Mouse (Mus musculus) Patski (cell line): ENCODE results near the gene Fam98b. TPM values are rescaled to one million over a fixed set of nuclear protein-coding genes. Genes with fewer than 3 reads are reported as not detected.

Experiments
- ATAC-seq: fragments of 100-300 bp; one replicate; pipeline ENCODE4 v1.8.0; 2021
- CTCF ChIA-PET: fragments of 350-600 bp; sonication (Branson Sonifier 250); formaldehyde crosslinking; loops from one replicate; lab custom pipeline; 2022; ENCODE audit warnings: inconsistent platforms; lab: Charles Lee
- POLR2A ChIA-PET: fragments of 350-600 bp; sonication (Branson Sonifier 250); formaldehyde crosslinking; loops from one replicate; lab custom pipeline; 2022; ENCODE audit warnings: antibody characterized with exemption, inconsistent platforms; lab: Charles Lee
- DNase-seq: peaks from one replicate; pipeline ENCODE4 v3.0.0-alpha.2; 2011; ENCODE audit warnings: low read depth, low spot score
- H3K27me3 ChIP-seq: fragments of 371-371 bp; one replicate; pipeline ENCODE4 v1.5.1; 2021
- CTCF ChIP-seq: fragments of 100-300 bp; IDR thresholded peaks from one replicate; pipeline ENCODE4 v1.5.1; 2021
- in situ Hi-C: fragments of 300-500 bp; cut with MboI; formaldehyde crosslinking; loops from 3 replicates; pipeline ENCODE4 v1.11.1; 2018; ENCODE audit warnings: low pct_unique_long_range_greater_than_20kb, mixed read lengths
- polyA plus RNA-seq: library from polyadenylated mRNA; unstranded; gene quantifications from one replicate; pipeline ENCODE4 v1.2.3, GENCODE M21; 2021

Gene Fam98b
- polyA plus RNA-seq, 1 experiment from 2014 or later = 70.7 TPM

GRCm38 (mm10) chr2:117299596-117300448 lies 50.3 kb downstream of the Fam98b start:
- no peak for DNase-seq
- no peak for TF ChIP-seq CTCF
- POLR2A ChIA-PET = no interaction called here
- CTCF ChIA-PET = no interaction called here
- no peak for ATAC-seq
- in situ Hi-C loops = no loop called here
- H3K27me3 ChIP-seq = peaks cover 3% of the 10 kb centered on the region

GRCm38 (mm10) chr2:117303391-117304350 lies 54.1 kb downstream of the Fam98b start:
- no peak for DNase-seq
- in situ Hi-C loops = no loop called here
- no peak for ATAC-seq
- H3K27me3 ChIP-seq = no peaks in the 10 kb centered on the region
- ChIA-PET CTCF (no interaction called here), POLR2A (no interaction called here)
- TF ChIP-seq CTCF = no peak

GRCm38 (mm10) chr2:117304941-117305340 lies 55.4 kb downstream of the Fam98b start:
- no peaks in the 10 kb centered on the region for H3K27me3 ChIP-seq
- no peak for ATAC-seq
- no peak for DNase-seq
- TF ChIP-seq CTCF = no peak
- ChIA-PET POLR2A (no interaction called here), CTCF (interaction anchor here (1.2 to 1.7 kb wide), 2 partner anchors 9 to 14 kb away, joined by 3 to 4 read pairs; no protein-coding TSS in a partner anchor)
- in situ Hi-C loops = no loop called here

- no peak for ATAC-seq
- in situ Hi-C loops = no loop called here
- CTCF ChIA-PET = no interaction called here
- POLR2A ChIA-PET = no interaction called here
- no peak for TF ChIP-seq CTCF
- H3K27me3 ChIP-seq = peaks cover 3% of the 10 kb centered on the region
- DNase-seq = no peak
These were observed 58.4 kb downstream of the Fam98b start for GRCm38 (mm10) chr2:117307959-117308358.

GRCm38 (mm10) chr2:117309046-117309445 lies 59.5 kb downstream of the Fam98b start:
- TF ChIP-seq CTCF = no peak
- ChIA-PET CTCF (no interaction called here), POLR2A (no interaction called here)
- in situ Hi-C loops = no loop called here
- no peak for ATAC-seq
- no peak for DNase-seq
- H3K27me3 ChIP-seq = peaks cover 3% of the 10 kb centered on the region

- POLR2A ChIA-PET = interaction anchor here (0.6 kb wide), 1 partner anchor 303 kb away, joined by 3 read pairs; no protein-coding TSS in a partner anchor
These were observed 61.8 kb downstream of the Fam98b start for GRCm38 (mm10) chr2:117311349-117311748.

GRCm38 (mm10) chr2:117312030-117312429 lies 62.5 kb downstream of the Fam98b start:
- in situ Hi-C loops = no loop called here
- ATAC-seq (no peak), DNase-seq (no peak)
- H3K27me3 ChIP-seq = peaks cover 3% of the 10 kb centered on the region
- no peak for TF ChIP-seq CTCF
- ChIA-PET POLR2A (interaction anchor here (0.6 kb wide), 1 partner anchor 304 kb away, joined by 3 read pairs; no protein-coding TSS in a partner anchor), CTCF (no interaction called here)

More at GRCm38 (mm10) chr2:117311349-117311748, 61.8 kb downstream of the Fam98b start:
- DNase-seq = no peak
- CTCF ChIA-PET = no interaction called here
- ATAC-seq = no peak
- in situ Hi-C loops = no loop called here
- H3K27me3 ChIP-seq = peaks cover 3% of the 10 kb centered on the region
- no peak for TF ChIP-seq CTCF

- in situ Hi-C loops = no loop called here
- DNase-seq = no peak
These were observed 62.9 kb downstream of the Fam98b start for GRCm38 (mm10) chr2:117312441-117312895.

GRCm38 (mm10) chr2:117313586-117314235 lies 64.2 kb downstream of the Fam98b start:
- H3K27me3 ChIP-seq = peaks cover 6% of the 10 kb centered on the region
- ATAC-seq = no peak
- in situ Hi-C loops = no loop called here
- ChIA-PET POLR2A (no interaction called here), CTCF (no interaction called here)
- TF ChIP-seq CTCF = no peak
- no peak for DNase-seq

More at GRCm38 (mm10) chr2:117312441-117312895, 62.9 kb downstream of the Fam98b start:
- no peak for TF ChIP-seq CTCF
- ChIA-PET POLR2A (no interaction called here), CTCF (no interaction called here)
- no peak for ATAC-seq
- peaks cover 3% of the 10 kb centered on the region for H3K27me3 ChIP-seq

GRCm38 (mm10) chr2:117318991-117319390 lies 69.5 kb downstream of the Fam98b start:
- H3K27me3 ChIP-seq = peaks cover 8% of the 10 kb centered on the region
- TF ChIP-seq CTCF = no peak
- ChIA-PET CTCF (no interaction called here), POLR2A (no interaction called here)
- no peak for DNase-seq
- ATAC-seq = no peak
- in situ Hi-C loops = no loop called here

Other genes starting within 250 kb of the Fam98b start
- 43.9 TPM for gene Spred1, start 128.4 kb upstream of the Fam98b start, polyA plus RNA-seq
- gene Rasgrp1, start 93.3 kb downstream of the Fam98b start, polyA plus RNA-seq = not detected